Mouse (Mus musculus): Measurements from ENCODE around the gene Cyb5r3.

The Cyb5r3 gene

DNA sequence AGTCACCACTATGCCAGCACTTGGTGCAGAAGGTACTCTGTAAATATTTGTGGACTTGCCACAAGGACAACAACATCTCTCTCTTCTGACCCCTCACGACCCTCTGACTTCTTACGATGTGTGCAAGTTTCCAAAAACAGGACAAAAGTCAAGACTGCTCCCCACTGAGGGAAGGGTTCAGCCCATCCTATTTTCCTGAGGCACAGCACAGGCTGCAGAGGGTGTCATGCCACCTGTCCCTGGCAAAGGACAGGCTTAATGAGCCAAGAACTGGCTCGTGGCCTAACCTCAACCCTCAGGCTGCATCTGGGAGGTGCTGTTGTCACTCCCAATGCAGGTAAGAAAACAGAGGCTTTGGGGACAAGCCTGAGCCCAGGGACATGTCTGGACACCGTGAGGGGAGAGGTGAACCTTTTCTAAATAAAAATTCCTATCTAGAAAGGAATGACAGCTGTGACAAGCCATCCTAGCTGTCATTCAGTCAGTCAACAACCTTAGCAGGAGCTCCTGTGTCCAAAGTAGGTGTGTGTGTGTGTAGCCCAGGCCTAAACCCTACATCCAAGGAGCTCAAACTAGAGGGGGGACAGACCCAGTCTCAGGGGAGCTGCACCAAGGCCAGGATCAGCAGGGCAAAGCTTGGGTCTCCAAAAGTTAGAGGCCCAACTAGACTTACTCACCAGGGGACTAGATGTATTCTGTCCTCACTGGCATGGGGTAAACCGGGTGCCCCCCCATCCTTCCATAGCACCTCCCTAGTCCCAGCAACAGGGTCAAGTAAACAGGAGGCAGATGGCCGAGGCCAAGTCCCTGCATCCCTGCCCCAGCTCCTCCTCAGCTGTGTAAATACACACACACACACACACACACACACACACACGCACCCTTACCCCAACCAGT, 3.3 kb downstream of the Cyb5r3 start:
- DNase-seq: no peak

DNA sequence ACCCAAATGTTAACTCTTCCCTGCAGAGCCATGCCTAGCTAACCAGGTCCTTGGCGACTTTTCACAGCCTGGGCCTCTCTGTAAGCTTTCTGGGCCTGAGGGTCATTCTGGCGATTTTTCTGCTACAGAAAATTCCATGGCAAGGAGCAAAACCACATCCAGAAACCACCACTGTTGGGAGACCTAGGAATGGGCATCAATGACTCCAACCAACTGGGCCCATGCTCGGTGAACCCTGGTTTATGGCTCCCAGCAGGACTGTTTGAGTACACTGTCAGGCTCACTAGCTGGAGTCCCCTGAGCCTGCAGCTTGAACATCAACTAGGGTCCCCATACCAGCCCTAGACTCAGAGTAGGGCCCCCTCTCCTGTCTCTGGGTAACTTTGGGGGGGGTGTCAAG, 4.1 kb downstream of the Cyb5r3 start:
- no peak for DNase-seq

DNA sequence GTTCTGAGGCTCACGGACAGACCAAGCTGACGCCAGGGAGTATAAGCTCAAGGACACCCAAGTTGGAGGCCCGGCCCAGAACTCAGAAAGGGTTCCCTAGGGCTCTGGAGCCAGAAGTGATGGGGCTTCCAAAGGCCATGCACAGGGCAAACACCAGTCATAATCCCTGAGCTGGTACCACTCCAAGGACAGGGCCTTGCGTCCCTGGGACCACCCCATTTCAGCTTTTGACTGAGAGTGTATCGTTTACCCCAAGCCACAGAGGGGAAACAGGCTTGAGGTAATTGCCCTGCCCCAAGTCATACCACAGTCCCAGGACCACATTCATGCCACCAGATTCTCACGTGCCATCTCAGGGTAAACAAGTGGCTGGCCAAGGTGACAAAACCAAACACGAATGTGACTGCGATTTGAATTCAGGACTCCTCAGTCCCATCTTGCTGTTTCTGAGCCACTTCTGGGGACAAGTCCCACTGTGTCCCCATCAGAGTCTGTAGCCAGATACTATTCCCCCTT, 4.8 kb downstream of the Cyb5r3 start:
- DNase-seq: no peak

DNA sequence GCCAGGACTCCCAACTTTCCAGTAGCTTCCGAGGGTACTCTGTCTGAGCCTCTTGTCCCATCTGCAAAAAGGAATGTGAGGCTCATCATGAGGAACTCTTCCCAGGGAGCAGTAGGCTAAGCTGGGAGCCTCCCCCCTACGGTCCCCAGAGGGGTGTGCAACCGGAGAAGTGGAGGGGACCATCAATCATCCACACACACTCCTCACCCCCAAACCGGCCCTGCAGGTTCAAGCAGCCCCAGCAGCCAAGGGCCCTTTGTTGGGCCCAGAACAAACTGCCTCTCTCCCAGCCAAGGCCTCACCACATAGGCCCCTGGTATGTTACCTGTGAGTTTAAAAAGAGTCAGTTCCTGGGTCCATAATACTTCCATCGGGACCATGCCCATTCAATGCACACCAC, 5.3 kb downstream of the Cyb5r3 start:
- DNase-seq: no peak

DNA sequence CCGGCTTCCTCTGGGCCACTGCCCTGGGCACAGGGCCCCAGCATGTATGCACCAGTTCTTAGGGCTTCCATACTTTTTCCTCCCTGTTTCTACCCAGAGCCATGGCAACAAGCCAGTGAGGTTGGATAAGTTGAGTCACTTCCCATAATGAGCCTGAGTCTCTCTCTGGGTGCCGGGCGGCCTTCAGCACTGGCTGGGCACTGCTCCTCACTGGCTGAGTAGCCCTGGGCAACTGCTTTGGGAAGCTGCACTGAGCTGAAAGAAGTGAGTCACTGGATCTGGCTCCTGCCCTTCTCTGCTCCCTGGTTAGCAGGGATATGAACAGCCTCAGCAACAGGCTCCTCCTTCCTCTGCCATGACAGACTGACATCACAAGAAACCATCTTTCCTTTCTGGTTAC, 5.8 kb downstream of the Cyb5r3 start:
- no peak for DNase-seq

DNA sequence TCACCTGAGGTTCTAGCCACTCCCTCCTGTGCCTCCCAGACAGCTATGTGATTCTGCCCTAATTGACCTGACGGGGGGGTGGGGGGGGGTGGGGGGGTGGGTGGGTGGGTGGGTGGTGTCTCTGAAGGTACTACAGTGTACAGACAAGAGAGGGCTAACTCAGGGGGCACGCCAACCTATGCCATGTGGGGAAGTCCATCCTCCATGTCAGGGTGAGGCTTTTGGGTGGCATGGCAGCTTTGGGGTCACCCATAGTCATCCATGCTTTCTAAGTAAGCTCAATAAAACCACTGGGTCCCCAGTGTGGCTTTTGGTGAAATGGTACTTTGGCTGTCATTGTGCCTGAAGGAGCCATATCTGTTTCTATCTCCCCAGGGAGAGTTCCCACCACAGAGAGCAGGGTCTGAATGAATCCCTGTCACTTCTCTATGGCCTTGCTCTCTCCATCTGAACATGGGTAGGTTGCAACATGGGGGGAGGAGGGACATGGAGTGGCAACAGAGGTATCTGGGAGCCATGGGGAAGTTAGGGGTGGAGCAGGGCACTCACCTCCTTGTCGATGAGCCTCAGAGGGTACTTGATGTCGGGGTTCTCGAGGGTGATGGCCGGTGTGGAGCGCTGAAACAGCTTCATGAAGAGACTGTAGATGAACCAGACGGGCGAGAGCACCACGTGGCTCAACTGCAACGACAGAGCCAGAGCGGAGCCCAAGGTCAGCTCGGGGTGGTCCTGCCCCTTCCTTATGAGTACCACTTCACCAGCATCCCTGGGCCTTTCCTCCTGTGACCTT, 6.7 kb downstream of the Cyb5r3 start:
- no peak for DNase-seq

DNA sequence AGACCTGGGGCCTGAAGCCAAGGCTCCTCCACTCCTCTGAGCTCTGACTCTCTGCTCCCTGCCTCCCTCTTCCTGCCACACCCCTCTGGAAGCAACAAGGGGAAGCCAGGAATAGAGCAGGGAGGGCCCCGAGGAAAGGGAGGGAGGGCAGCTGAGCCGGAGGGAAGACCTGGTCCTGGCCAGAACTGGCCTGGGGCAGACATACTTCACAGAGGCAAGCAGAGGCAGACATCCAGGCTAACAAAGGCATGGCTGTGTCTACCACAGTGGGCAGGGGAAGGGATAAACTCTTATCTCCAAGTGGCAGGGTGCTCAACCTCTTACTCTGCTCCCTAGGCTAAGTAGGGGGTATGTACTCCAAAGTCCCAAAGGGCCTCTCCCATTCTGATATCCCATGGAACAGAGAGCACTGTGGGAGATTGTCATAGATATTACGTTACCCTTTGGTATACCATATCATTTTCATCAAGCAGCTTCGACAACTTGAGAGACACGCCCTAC, 7.4 kb downstream of the Cyb5r3 start:
- no peak for DNase-seq

DNA sequence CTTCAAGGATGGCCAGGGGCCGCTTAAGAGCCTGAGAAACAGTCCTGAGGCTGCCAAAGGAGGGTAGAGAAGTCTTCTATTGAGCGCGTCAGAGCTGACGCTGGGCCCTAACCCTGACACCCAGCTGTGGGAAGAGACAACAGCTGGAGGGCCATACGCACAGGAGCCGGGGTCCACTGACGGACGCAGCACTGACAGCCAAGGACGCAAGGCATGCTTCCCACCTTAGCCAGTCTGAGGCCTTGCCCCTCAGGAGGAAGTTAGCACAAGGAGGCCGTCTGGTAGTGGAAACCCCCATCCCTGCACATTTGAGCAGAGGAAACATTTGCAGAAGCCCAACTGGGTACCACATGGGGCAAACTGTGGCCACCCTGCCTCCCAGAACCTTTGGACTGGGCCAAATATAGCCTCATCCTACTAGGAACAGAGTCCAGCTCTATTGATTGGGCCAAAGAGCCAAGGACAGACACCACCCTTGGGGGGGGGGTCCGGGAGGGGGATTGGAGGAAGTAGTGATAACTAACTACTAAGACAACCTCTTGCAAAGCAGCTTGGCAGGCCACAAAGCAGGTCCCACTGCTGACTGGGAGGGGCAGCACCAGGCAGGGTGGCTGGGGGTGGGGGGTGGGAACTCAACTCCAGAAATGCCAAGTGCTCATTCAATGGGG, 9.4 kb downstream of the Cyb5r3 start:
- DNase-seq: no peak

DNA sequence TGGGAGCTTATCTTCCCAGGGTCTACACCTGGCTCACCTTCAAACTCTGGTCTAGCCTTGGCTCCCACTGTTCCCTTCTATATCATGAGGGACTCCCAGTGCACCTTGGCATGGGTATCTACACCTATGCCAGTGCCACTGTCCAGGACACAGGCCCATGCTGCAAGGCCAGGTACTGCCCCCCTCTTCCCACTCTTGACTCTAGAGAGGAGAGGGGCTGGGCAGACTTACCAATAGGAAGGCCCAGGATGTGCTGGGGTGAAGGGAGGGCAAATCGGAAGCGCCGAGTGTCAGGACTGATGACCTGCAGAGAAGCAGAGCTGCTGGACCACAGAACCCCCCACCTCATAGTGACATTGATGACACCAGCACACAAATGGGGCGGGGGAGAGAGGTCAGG, 10.4 kb downstream of the Cyb5r3 start:
- DNase-seq: no peak

DNA sequence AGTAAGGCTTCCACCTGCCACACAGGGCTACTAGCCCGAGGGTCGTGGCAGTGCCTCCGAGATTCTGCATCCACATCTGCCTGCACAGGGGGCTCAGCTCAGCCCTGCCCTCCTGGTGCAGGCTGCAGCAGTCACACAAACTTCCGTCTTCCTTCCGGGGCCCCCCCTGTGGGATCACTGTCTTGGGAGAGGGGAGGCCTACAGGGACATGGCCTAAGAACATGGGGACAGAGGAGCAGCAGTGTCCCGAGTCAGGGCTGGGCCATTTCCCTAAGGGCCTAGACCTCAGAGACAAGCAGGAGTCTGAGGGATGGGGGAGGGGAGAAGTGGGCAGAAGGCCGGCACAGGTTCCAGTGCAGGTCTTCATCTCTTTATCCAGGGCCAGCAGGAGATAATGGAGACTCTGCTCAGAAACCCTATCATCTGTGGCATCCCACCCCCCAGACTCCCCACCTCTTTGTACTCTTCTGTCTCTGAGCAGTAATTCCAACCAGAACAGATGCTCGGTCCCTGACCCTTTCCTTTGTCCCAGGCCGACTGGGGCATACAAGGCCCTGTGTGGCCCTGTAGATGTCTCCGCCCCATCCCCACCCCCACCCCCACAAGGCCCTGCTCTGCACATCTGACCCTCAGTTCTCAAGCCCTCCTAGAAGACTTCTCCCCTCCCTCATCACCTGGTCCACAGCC, 11.2 kb downstream of the Cyb5r3 start:
- DNase-seq: no peak

DNA sequence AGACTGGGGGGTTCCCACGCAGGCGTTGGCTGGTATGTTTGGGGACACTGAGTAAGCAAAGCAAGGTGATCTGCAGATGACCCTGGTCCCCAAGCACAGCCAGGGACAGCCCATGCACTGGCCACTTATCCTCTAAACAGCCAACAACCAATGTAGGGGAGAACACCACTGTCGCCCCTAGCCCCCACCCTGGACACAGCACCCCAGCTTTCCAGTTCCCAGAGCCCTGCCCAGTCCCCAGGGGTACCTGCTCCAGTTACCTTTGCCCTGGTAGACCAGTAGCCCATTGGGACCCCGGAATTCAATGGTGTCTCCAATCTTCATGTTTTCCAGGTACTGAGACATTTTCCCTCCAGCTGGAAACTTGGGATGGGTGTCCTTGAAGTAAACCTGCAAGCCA, 11.8 kb downstream of the Cyb5r3 start:
- DNase-seq: no peak

DNA sequence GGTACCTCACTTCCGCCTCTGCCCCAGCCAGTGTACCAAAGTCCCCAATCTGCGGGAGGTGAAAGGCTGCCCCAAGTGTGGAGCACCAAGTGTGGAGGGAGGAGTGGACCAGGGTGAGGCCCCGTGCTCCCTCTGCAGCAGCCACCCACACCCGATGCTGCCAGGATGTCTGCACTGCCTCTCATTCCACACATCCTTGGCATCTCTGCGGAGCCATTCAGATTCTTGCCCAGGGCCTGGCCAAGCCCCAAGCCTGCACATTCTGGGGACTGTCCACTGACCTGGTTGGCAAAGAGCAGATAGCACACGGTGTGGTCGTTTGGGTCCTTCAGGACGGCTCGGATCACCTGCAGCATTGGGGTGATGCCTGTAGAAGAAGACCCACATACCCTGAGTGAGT, 12.6 kb downstream of the Cyb5r3 start:
- DNase-seq: no peak

DNA sequence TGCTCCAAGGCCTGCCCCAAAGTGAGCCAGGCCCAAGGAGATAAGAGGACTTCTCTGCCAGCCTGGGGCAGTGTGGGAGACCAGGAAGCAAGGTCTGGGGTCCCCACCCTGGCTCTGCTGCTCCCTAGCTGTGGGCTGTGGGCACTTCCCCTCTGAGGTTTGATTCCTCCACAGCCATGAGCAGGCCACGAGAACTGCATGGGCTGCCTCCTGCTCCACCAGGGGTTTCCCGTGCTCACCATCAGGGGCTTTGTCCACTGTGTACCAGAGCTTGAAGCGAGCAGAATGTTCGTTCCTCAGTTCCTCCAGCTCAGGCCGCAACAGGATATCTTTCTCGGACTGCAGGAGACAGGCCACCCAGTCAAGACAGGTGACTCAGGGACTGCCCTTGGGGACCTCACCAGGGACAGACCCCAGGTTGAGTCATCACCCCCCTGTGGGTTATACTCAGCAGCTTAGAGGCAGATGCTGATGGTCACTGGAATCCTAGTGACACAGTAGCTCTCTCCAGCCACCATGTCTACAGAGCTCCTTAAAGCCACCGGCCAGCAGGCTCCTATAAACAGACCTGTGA, 13.7 kb downstream of the Cyb5r3 start:
- no peak for DNase-seq

DNA sequence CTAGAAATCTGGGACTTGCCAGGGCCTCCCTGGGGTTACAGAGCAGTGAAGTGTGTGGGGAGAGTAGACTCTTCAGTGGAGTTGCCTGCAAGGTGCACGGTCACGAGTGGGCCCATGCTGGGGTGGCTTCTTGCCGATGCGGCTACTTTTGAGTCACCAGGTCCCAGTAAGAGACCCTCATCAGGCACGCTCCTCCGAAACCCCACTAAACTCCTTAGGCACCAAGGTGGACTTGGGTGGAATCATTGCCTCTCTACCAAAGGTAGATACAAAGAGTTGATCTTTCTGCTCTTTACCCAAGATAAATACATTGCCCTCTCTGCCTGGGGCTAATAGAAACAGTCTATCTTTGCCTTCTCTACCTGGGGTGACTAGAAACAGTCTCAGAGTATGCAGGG, 14.7 kb downstream of the Cyb5r3 start:
- no peak for DNase-seq

DNA sequence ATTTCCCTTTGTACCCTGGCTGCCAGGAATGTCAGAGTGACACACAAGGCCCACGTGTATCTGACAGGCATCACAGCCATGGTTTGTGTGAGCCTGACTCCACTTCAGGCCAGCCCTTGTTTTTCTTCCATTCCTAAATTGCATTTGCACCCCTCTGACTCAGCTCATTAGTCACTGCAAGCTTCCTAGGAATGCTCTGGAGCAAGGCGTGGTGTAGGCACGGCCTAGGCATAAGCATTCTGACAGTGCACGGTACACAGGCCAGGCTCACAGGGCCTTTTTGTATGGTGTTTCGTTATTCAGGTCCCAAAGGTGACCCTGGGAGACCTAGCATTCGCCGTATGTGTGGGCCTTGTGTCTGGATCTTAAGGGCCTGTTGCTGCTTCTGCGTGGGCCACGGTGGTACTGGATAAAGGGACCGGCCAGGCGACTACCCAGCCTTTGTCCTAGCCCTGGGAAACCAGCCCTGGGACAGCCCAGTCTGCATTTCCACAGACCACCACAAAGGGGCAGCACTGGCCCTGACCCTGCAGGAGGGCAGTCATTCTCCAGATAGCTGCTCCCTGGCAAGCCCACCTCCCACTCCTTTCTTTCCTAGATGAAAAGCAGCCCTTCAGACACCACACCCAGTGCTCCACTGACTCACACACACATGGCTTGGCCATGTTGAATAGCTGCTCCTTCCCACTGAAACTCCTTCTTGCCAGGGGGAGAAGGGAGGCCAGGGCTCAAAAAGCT, 15.3 kb downstream of the Cyb5r3 start:
- DNase-seq: no peak

DNA sequence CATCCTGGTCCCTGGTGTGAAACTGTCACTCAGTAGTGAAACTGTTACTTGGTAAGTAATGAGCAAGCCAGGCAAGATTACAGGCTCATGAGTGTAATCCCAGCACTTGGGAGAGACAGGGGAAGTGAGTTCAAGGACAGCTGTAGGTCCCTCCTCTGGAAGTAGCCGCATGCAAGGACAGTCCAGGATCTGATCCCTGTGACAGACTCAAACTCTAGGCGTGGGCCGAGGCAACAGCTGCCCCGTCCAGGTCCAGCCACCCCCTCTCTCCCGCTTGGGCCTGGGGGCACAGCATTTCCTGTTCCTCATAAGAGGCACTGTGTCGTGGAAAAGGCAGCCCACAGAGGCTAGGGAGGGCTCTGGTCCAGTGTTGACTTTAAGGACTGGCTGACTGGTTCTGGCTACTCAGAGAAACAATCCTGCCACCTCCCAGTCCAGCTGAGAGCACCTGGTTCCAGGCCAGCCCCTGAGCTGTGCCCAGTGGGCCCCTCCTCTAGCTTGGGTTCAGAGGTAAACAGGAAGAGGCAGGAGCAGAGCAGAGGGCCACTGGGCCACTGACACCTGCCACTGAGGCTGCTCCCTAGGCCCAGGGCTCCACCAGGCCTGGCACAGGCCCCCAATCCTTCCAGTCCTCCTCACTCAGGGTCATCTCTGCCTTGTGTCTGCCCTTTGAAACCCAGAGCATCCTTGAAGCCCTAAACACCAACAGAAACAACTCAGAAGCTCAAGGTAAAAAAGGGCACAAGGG, 16.5 kb downstream of the Cyb5r3 start:
- no peak for DNase-seq

DNA sequence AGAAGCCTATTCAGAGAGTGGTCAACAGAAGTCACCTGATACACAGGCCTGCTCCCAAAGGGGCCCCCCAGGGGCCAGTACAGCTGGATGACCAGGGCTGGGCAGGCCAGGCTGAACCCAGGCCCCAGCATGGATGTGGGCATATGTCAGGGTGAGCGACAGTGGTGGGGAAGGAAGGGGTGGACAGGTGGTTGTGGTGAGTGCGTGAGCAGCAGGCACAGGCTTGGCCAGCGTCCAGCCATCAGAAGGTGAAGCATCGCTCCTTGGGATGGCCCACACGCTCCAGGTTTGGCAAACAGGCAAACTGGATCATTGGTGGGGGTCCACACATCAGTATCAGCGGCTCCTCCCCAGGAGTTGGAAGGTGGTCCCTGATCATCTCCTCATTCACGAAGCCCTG, 18.1 kb downstream of the Cyb5r3 start:
- no peak for DNase-seq

DNA sequence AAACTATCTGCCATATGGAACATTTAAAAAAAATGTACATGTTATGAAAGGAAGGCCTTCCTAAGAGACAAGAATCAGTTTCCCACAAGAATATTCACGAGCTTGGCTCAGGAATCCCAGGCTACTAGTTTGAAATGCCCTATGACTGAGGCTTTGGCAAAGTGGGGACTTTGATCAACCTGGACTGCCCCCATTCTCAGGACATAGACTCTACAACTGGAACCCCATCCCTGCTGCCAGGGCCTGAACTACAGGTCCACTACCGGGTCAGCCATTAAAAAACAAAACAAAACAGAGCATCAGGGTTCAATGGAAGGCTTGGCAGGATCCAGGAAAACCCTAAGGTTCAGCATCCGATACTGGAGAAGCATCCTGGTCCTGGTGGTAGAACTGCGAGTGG, 21.7 kb downstream of the Cyb5r3 start:
- DNase-seq: no peak

DNA sequence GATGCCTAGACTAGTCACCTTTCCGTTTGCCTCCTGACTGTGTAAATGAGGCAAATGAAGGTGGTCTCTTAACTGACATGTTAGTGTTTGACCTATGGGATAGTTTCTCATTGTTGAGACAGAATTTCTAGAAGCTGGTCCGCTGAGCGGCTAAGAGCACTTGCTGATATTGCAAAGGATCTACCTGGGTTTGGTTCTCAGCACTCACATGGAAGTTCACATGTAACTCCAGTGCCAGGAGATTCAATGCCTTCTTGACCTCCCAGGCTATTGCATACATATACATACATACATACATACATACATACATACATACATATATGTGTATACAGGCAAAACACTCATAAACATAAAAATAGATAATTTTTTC, 22.3 kb downstream of the Cyb5r3 start:
- no peak for DNase-seq

DNA sequence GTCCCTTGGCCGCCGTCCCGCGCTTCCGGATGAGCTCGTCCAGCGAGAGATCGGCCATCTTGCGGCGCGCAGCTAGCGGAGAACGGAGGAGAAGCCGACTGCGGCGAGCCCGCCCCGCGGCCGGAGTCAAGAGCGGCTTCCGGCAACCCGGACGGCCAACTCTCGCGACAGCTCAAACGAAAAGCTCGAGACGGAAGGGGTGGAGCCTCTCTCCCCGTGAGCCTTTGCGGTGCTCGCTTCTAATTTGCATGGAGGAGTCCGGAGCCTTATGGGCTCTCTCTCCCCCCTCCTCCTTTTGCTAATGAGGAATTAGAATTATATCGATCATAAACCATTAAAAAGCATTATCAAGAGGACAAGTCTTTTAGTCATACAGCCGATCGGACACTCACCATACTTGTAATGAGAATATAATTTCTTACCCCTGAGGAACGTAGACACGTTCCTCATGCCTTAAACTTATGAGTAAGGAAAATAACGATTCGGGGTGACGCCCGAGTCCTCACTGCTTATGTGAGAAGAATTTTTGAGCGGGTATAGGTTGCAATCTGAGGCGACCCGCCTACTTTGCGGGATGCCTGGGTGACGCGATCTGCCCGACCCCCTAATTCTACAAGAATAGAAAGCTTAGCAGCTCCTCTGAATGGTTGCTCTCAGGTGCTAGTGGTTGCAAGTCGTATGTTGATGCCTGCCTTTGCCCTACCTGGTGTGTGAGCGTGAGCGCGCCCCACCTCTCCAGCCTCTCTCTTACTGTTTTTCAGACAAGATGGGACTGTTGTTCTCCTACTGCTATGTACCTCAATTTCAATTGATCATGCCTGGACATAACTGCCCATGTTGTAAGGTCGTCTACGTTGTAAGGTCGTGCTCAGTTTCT, 23.0 kb downstream of the Cyb5r3 start, which contains the start of gene Poldip3:
Poldip3 (minus strand) TSS at position 189 of the 877 bp plus-strand sequence.
- peak; percentile 98 for DNase-seq
